Mouse (Mus musculus): Measurements from ENCODE around the gene Cntnap5c. TPM values are rescaled to one million over a fixed set of nuclear protein-coding genes. Genes with fewer than 3 reads are reported as not detected.

The Cntnap5c gene
- polyA plus RNA-seq, 1 experiment from 2014 or later: 0.25 TPM

DNA sequence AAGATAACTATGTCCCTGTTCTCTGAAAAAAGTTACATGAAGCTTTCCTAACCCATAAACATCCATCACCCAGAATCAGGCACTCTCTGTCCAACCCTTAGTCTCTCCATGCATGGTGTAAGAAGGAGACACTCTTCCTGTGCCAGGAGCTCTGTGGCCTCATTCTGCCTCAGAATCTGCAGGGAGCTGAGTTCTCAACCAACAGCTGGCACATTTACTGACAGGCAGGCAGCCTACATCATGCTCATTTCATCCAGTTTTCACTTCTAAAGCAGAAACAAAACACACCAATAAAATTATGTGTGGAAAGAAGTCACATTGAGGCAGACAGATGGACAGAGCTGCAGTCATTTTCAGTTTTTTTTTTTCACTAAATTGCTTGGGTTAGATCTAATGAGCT lies 638.4 kb downstream of the Cntnap5c start:
- no peaks in the 10 kb centered on the region for H3K4me1 ChIP-seq (ENCODE audit: control insufficient read depth, insufficient read depth, low read length)
- no peaks in the 10 kb centered on the region for H3K27me3 ChIP-seq (ENCODE audit: control insufficient read depth, insufficient read depth, low read length)
- no peak overlapping the region for H3K4me2 ChIP-seq
- DNase-seq (ENCODE audit: low spot score, missing footprints) (no peak), ATAC-seq (ENCODE audit: low FRiP score) (no peak)
- H3K27ac ChIP-seq (ENCODE audit: low read depth, low read length): no peak overlapping the region
- H3K9ac ChIP-seq (ENCODE audit: low read length): no peak overlapping the region
- no peak overlapping the region for H3K4me3 ChIP-seq (ENCODE audit: low read depth, low read length)
- H3K36me3 ChIP-seq (ENCODE audit: control insufficient read depth, insufficient read depth, low read length): no peaks in the 10 kb centered on the region
- H3K9me3 ChIP-seq (ENCODE audit: control insufficient read depth, low read length): no peaks in the 10 kb centered on the region

GRCm38 (mm10) chr17:58408756-58409155 lies 639.4 kb downstream of the Cntnap5c start:
- Histone ChIP-seq H3K36me3 (ENCODE audit: control insufficient read depth, insufficient read depth, low read length) (no peaks in the 10 kb centered on the region), H3K9me3 (ENCODE audit: control insufficient read depth, low read length) (no peaks in the 10 kb centered on the region), H3K4me1 (ENCODE audit: control insufficient read depth, insufficient read depth, low read length) (no peaks in the 10 kb centered on the region), H3K27me3 (ENCODE audit: control insufficient read depth, insufficient read depth, low read length) (no peaks in the 10 kb centered on the region), H3K4me3 (ENCODE audit: low read depth, low read length) (no peak overlapping the region), H3K27ac (ENCODE audit: low read depth, low read length) (no peak overlapping the region), H3K9ac (ENCODE audit: low read length) (no peak overlapping the region), H3K4me2 (no peak overlapping the region)
- 86% methylated on average over 1 of the region's 1 CpGs for WGBS
- no peak for DNase-seq (ENCODE audit: low spot score, missing footprints)
- no peak for ATAC-seq (ENCODE audit: low FRiP score)

DNA sequence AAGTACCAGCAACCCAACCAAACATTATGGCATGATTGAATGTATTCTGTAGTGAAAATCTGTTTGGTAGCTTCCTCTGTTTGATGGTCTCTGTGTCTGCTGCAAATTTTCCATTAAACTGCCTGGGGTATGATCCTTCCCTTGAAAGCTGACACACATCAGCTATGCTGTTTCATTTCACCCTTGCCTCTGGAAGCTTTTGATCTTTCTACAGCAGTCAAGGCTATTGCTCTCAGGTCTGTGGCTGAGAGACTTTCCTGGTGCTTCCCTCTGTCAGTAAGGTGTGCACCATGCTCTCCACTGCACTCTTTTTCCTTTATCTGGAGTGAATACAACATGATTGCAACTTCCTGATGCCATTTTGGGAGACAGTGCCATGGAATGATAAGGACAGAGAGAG lies 668.1 kb downstream of the Cntnap5c start:
- Histone ChIP-seq H3K36me3 (ENCODE audit: control insufficient read depth, insufficient read depth, low read length) (no peaks in the 10 kb centered on the region), H3K27ac (ENCODE audit: low read depth, low read length) (no peak overlapping the region), H3K9me3 (ENCODE audit: control insufficient read depth, low read length) (no peaks in the 10 kb centered on the region), H3K9ac (ENCODE audit: low read length) (no peak overlapping the region), H3K4me1 (ENCODE audit: control insufficient read depth, insufficient read depth, low read length) (no peaks in the 10 kb centered on the region), H3K4me3 (ENCODE audit: low read depth, low read length) (no peak overlapping the region), H3K27me3 (ENCODE audit: control insufficient read depth, insufficient read depth, low read length) (no peaks in the 10 kb centered on the region), H3K4me2 (no peak overlapping the region)
- DNase-seq (ENCODE audit: low spot score, missing footprints): no peak
- no peak for ATAC-seq (ENCODE audit: low FRiP score)

Other genes starting within 250 kb of the Cntnap5c start
- gene Vmn2r120, start 224.1 kb upstream of the Cntnap5c start, polyA plus RNA-seq (2014; fragmentation: Nextera tagmentation; extraction: Ambion mirVana): not detected in 2 replicates
- not detected in 2 replicates for gene Gm21834, start 27.4 kb upstream of the Cntnap5c start, polyA plus RNA-seq (2014; fragmentation: Nextera tagmentation; extraction: Ambion mirVana)

Data from midbrain, embryonic 11.5 days (tissue).